Mouse (Mus musculus): ENCODE measurements around the gene Gm9507.

DNA sequence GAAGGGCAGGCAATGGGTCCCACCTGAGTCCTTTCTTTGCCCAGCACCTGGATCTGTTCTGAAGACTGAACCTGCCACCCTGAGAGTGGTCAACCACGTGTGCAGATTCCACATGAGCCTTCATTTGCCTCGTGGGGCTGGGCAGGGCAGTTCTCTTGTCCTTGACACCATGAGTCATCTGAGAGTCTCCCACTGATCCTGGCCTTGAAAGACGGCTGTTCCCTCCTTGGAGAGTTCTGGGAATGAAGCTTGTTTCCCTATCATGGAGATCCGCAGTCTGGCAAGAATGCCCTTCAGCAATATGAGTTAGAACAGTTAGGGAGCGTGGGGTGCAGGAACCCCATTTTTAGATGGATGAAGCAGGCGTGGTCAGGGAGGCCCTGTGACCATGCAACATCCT lies 27.4 kb upstream of the Gm9507 start:
- TF ChIP-seq CTCF (IDR thresholded peaks at IDR 0.05; ENCODE audit: borderline replicate concordance, insufficient read depth, low read length) = no peak
- TF ChIP-seq POLR2A (IDR thresholded peaks at IDR 0.05; ENCODE audit: low read depth, low read length) = no peak
